Mouse (Mus musculus) kidney, adult 18-20 months (tissue): Measurements from ENCODE around the gene Jazf1.

Experiments
- DNase-seq: peaks from one replicate; pipeline ENCODE4 v3.0.0; 2021

Gene Jazf1

DNA sequence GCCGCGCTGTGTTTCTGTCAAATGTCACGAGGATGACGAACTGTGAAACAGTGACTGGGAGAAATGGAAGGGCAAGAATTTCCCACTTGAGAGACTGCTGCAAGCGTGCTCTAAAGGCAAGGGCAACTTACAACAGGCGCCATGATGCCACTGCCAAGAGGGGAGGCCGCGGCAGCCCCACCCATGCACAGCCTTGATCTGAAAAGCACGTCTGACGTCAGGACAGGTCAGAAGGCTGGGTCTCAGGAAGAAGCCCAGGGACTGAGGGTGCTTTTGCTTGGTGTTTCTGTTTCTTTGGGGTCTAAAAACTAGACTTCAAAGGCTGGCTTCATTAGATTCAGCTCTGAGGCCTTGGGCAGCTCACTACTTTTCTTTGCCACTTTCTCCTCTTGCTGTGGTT lies 278.1 kb downstream of the Jazf1 start:
- DNase-seq: no peak

- DNase-seq: no peak
These were observed 288.9 kb downstream of the Jazf1 start for GRCm38 (mm10) chr6:52779546-52779945.

DNA sequence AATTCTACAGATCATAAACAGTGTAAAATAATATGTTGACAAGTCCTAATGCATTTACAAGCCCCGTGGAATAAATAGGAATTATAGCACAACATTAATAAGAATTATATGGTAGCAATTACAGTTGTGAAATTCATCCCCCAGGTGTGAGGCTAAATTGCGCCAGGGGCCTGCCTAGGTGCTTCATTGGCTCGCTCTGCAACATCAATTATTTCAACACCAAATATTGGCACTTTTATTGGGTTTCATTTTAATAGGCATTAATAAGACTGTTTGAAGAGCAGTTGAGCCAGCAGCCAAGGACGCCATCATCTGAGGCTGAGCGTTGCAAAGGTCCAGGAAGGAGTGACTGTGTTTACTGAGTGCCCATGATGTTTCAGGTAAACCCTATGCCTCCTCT lies 289.9 kb downstream of the Jazf1 start:
- DNase-seq: no peak

DNA sequence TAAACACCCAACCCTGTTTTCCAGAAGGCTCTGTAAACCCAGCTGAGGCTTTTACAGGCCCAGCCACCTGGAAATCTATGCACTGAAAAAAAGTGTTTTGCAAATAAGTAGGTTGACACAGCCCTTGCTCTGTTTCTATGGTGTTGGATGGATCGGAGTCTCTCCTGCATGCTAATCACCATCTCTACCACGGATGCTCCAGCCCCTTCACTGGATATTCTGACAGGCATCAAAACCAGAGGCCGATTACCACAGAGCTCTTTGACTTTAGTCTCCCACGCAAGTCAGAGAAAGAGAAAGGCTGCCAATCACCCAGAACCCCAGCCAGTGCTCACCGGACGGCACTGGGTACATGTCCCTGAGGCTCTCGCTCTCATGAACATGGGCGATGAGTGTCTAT lies 291.4 kb downstream of the Jazf1 start:
- DNase-seq: no peak

DNA sequence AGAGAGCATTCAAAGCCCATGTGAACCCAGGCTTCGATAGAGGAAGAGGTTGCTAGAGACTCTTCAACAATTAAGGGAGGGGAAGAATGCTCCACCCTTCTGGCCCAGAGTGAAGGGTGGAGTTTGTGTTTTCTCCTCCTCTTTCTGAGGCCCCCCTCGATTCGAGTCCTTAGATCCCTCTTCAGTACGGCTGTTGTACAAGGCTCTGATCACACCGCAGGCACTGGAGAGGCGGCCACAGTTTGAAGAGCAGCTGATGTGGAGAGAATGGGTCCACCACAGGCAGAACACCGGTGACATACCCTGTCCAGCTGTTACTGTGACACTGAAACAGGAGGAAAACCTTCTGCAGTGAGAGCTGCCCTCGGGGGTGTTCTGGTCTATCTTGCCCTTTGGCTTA lies 292.5 kb downstream of the Jazf1 start:
- no peak for DNase-seq

DNA sequence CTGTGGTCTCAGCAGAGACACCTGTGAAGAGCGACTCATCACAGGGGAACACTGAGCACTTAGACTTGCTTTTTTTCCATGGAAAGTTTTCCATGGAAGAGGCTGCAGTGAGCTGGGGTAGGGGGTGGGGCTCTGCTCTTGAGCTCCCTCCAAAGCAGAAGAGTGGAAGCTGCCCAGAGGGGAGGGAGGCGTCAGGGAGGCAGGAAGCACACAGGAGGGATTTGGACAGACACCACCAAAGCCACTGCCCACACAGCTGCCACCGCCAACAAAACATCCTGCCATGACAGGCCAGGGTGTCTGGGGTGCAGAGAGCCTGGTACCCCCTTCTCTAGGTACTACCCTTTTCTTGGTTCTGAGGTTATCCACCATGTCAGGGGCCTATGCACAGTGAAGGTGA lies 293.1 kb downstream of the Jazf1 start:
- DNase-seq: no peak

- DNase-seq: no peak
These were observed 295.3 kb downstream of the Jazf1 start for GRCm38 (mm10) chr6:52773132-52773531.

DNA sequence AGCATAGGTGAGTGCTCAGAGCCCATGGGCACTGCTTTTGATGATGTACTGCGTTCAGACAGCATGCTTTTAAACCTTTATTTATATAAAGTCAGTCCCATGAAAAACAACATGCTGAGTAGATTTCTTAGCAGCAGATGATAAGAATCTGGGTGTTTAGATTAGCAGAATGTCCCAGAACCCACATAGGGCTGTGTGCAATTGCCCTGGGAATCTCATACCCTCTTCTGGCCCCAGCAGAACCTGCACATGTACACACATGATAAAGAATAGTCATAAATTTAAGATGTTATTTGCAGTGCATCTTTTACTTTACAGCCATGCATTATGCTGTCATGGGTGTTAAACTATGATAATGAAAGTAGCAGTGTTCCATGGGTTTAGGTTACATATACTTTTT lies 297.6 kb downstream of the Jazf1 start:
- DNase-seq: no peak

DNA sequence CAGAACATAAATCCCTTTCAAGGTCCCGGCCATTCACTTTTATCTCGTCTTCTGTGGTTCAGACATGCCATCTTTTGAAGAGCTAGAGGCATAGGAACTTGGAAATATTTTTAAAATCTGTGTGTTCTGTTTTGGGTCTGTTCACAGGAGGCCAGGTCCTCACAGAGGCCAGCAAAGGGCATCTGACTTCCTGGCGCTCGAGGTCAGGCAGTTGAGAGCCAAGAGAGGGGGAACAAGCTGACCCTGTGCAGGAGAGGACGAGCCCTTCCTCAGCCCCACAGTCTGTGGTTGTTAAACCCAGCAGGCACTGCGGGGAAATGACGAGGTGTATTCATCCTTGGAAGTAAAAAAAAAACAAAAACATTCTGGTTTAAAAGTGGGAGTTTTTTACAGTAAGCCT lies 303.2 kb downstream of the Jazf1 start:
- DNase-seq: no peak

- no peak for DNase-seq
These were observed 315.6 kb downstream of the Jazf1 start for GRCm38 (mm10) chr6:52752832-52753231.

- no peak for DNase-seq
These were observed 333.8 kb downstream of the Jazf1 start for GRCm38 (mm10) chr6:52734630-52735029.

- DNase-seq: no peak
These were observed 338.1 kb downstream of the Jazf1 start for GRCm38 (mm10) chr6:52730338-52730737.

- peak; percentile 67 for DNase-seq
These were observed 343.5 kb downstream of the Jazf1 start for GRCm38 (mm10) chr6:52724805-52725439.
